Mouse (Mus musculus): ENCODE results near the gene Slc41a2. TPM values are rescaled to one million over a fixed set of nuclear protein-coding genes. Genes with fewer than 3 reads are reported as not detected.
"Not testable (repeated sequence)": the region's sequence is repeated elsewhere in the genome, so short reads cannot be mapped to it uniquely, and the experiment has no call there.

Slc41a2 gene
- total RNA-seq, 2 experiments from 2014 or later, result 0.05 to 1.2 TPM

DNA sequence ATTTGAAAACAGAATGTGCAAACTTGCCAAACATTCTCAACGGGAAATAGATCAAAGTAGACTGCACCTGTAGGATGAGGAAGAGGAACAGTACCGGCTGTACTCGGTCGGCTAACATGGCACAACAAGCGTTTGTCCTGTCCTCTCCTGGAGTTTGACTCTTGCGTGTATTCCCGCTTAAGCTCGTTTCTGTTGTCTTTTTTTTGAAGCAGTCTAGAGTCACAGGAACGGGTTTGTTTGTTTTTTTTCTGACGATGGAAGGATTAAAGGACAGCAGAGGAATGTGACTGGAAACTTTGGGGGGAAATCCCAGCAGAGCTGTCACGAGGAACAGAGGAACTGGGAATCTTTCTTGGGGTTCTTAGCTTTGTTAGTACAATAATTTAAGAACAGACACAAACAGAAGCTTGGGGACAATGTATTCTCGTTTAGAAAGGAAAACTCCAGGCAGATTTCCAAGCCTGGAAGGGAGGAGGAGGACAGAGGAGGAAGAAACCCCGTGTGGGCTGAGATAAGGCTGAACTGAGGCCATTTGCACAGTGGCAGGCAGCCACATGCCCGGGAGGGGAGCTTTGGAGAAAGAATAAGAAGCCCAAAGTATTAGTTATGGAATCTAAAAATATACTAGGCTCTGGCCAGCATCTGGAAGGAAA is 16.1 kb upstream of the Slc41a2 start:
- no peak for ATAC-seq (replicated peaks; ENCODE audit: poor library complexity)

DNA sequence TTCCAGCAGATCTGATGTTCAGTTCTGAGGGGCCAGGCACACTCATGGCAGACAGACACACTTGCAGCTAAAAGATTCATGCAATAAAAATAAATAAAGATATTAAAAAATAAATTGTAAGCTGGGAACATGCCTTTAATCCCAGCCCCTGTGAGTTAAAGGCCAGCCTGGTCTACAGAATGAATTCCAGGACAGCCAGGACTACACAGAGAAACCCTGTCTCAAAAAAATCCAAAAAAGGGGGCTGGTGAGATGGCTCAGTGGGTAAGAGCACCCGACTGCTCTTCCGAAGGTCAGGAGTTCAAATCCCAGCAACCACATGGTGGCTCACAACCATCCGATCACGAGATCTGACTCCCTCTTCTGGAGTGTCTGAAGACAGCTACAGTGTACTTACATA is 14.1 kb upstream of the Slc41a2 start:
- ATAC-seq (replicated peaks; ENCODE audit: poor library complexity), result not testable (repeated sequence)

DNA sequence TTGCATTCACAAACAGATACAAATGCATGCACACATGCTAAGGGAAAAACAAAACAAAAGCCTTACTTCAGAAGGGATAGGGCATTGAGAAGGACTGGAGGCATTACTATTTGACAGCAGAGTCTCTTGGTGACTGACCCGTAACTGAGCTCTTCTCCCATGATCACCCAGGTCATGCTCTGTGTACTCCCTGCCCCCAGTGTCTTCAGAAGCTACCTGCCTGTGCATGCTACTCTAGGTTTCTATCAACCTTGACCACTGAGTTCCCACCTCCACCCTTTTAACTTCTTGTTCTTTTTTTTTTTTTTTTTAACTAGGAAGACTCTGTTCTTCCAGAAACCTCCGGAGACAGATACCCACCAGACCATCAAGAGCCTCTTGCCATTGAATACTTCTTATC is 13.0 kb upstream of the Slc41a2 start:
- no peak for ATAC-seq (replicated peaks; ENCODE audit: poor library complexity)

DNA sequence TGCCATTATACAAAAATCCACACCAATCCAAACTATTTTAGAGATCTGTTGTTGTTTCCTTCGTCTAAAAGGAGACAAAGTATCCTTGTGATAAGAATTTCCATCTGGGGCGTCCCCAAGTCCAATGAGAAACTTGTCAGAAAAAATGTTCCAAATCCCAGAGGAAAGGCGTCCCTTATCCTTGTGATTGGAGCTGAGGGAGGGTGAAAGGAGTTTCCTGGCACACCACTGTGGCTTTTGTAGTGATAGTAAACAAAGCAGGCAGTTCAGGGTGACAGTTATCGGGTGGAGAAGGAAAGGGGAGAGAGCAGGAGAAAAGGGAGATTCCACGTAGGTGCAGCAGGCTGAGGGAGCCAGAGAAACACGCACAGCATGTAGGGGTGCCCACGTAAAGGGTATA is 9.8 kb upstream of the Slc41a2 start:
- no peak for ATAC-seq (replicated peaks; ENCODE audit: poor library complexity)

DNA sequence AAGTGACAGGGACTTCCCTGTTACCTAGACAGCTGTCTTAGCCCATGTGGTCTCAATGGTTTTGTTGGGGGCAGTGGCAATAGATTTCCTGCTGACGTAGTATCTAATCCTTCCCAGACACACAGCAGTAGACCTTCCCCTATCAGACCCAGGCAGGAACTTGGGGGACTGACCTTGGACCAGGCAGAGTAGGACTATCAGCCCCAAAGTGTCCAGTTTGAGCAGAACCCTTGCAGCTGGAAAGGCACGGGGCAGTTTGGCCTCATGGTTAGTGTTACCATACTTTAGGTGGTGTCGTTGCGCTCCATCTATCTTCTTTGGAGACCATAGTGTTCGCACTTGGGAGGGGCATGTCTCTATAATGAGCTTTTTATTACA is 8.7 kb upstream of the Slc41a2 start:
- no peak for ATAC-seq (replicated peaks; ENCODE audit: poor library complexity)

DNA sequence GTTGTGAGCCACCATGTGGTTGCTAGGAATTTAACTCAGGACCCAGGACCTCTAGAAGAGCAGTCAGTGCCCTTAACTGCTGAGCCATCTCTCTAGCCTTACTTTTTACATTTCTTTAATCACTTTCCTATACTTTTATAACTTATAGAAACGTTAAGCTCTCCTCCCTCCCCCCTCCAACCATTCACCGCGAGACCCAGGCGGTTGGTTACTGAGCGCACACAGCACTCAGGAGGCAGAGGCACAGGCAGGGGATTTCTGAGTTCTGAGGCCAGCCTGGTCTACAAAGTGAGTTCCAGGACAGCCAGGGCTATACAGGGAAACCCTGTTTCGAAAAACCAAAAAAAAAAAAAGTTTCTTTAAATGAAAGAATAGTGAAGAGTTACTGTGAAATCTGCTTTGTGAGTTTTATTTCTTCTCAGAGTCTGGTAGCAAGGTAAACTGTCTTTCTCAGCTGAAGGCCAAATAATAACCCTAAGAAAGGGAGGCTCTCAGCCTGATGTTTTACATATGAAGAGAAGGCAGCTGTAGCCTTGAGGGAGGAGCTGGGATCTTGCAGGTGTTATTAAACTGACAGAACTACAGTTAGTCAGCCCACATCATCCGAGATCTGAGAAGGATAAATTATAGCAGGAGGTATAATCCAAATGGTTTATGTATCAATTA is 8.1 kb upstream of the Slc41a2 start:
- no peak for ATAC-seq (replicated peaks; ENCODE audit: poor library complexity)

DNA sequence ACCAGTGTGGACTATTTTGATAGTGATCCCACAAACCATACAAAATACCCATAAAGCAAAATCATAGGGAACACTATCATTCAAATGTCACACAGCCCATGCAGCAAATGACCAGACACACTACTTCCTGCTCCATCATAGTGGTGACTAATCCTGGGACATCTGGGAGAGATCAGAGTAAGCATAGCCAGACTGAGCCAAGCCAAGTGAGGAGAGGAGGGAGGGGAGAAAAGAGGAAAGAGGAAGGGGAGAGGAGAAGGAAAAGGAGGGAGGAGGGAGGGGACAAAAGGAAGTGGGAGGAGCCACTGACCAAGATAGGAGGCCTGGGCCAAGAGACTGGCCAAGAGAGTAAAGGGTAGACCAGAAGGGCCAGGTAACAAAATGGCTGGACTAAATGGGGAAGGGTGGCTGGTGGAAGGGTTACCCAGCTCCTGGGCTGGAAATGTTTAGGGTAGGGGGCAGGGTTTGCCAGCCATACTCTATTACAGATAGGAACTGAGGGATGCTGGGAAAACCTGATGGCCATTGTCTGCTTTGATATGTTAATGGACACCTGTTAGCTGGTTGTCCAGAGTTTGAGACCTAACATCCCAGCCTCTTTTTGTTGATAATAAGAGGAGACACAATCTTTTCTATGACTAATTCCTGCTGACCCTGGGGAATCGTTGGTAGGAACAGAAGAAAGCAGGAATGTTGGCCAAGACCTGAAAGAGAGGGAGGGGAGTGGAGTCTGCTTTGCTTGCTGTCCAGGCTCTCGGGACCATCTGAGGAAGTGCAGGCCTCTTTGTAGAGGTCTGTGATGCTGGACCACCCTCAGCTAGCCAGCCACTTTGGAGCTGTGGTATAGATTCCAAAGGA is 6.4 kb upstream of the Slc41a2 start:
- peak; percentile 46 for ATAC-seq (replicated peaks; ENCODE audit: poor library complexity)

DNA sequence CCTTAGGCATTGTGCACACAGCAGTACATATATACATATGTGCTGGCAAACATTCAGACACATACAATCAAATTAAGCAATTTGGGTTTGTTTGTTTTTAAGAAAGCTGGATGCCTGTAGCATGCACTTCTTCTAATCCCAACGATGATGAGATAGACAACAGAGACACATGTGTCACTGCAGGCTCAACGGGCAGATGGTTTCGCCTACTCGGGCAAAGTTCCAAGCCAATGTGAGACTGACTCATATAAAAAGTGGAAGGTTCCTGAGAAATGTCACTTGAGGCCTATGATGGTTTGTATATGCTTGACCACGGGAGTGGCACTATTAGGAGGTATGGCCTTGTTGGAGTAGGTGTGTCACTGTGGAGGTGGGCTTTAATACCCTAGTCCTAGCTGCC is 5.5 kb upstream of the Slc41a2 start:
- ATAC-seq (replicated peaks; ENCODE audit: poor library complexity), result 0 out of 2 replicates have a peak, but pooled peaks have one; percentile 39

DNA sequence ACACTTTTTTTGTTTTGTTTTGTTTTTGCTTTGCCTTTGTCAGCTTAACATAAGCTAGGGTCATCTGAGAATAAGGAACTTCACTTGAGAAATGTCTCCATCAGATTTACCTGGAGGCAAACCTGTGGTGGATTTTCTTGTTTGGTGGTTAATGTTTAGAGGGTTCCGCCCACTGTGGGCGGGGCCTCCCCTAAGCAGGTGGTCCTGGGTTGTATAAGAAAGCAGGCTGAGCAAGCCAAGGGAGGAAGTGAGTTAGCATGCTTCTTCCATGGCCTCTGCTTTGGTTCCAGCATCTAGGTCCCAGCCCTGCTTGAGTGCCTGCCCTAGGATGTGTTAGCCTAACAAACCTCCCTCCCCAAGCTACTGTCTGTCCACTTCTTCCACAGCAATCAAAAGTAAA is 3.5 kb upstream of the Slc41a2 start:
- no peak for ATAC-seq (replicated peaks; ENCODE audit: poor library complexity)

DNA sequence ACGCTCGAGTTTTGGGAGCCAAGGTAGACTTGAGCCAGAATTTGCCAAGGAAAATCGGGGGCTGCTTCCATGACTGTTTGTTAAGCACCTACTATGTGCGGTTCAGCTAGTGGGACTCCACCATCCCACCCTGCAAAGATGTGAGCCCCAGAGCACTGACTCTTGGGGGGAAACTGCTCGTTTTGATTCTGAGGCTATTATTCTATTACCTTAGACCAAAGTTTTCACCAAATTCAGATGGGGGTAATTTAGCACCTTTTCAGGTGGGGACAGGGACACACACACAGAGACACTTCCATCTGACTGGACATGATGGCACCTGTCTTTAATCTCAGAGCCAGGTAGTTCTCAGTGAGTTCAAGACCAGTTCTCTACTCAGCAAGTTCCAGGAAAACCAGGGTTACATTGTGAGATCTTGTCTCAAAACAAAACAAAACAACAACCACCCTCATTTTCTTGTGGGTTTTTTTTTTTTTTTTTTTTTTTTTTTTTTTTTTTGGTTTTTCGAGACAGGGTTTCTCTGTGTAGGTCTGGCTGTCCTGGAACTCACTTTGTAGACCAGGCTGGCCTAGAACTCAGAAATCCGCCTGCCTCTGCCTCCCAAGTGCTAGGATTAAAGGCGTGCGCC is 403 bp upstream of the Slc41a2 start:
- ATAC-seq (replicated peaks; ENCODE audit: poor library complexity), result no peak

DNA sequence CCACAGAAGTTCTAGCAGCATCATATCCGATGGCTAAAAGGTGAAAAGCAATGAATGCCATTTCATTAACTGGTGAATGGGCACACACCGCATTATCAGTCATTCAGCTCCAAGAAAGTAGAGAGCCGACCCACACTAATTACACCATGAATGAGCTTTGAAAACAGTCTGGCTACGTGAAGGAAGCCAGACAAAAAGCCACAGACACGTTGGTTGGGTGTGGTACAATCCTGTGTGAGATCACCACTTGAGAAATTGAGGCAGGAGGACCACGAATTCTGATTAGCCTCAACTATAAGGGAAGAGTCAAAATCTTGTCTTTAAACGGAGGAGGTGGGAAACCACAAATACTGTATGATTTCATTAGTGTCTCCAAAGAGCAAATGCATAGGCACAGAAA is 1.3 kb downstream of the Slc41a2 start:
- ATAC-seq (replicated peaks; ENCODE audit: poor library complexity), result no peak

DNA sequence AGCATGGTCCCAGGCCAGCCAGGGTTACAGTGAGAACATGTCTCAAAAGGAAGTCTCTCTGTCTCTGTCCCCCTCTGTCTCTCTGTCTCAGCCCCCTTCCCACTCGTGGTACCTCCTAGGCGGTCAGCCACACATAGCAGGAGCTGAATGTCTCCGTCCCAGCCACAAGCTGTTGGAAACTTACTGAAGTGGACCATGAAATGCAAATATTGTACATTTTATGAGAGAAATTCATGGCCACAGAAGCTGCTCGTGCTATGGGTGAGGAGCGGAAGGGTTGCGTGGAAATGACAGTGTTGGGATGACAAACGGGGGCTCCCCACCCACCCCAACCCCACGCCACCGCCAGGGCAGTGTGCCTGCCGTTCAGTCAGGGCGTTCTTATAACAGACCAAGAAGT is 5.1 kb downstream of the Slc41a2 start:
- ATAC-seq (replicated peaks; ENCODE audit: poor library complexity), result no peak

DNA sequence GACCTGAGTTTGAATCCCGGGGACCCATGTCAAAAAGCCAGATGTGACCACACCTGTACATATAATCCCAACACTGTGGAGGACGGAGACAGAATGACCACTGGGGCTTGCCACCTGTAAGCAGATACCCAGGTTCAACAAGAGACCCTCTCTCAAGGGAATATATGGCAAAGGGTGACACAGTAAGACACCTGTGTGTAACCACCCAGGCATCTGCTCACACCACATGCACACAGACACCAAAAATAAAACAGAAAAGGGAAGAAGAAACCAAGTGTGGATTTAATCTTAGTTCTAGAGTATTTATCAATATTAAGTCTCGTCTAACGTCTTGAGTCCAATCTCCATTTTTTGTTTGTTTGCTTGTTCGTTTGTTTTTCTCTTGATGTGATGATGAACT is 5.9 kb downstream of the Slc41a2 start:
- no peak for ATAC-seq (replicated peaks; ENCODE audit: poor library complexity)

DNA sequence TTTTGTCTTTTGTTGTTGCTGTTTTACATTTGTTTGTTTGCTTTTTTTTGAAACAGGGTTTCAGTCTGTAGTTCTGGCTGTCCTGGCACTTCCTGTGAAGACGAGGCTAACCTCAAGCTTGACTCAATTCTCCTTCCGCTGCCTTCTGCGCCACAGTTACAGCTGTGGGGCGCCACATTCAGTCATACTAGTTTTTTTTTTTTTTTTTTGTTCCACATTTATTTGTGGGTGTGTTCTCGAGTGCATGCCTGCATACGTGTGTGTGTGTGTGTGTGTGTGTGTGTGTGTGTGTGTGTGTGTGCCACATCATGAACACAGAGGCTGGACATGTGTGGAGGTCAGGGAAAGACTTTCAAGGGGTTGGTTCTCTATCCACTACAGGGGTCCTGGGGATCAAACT is 7.3 kb downstream of the Slc41a2 start:
- peak; percentile 84 for ATAC-seq (replicated peaks; ENCODE audit: poor library complexity)

DNA sequence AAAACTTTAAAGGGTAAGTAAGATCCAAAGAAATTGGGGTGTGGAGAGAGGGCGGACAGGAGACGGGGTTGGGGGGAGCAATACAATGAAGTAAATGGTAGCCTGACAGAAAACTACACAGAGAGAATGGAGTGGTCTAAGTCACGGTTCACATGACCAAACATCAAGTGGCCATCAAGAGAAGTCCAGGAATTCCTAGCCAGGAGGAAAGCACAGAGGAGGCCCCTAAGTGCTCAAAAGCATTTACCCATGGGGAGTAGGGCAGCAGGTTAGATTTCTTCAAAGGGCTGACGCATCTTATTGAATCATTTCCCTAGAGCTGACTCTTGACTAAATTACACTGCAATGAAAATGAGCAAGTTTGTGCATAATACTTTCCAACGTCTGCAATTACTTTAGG is 8.9 kb downstream of the Slc41a2 start:
- no peak for ATAC-seq (replicated peaks; ENCODE audit: poor library complexity)

DNA sequence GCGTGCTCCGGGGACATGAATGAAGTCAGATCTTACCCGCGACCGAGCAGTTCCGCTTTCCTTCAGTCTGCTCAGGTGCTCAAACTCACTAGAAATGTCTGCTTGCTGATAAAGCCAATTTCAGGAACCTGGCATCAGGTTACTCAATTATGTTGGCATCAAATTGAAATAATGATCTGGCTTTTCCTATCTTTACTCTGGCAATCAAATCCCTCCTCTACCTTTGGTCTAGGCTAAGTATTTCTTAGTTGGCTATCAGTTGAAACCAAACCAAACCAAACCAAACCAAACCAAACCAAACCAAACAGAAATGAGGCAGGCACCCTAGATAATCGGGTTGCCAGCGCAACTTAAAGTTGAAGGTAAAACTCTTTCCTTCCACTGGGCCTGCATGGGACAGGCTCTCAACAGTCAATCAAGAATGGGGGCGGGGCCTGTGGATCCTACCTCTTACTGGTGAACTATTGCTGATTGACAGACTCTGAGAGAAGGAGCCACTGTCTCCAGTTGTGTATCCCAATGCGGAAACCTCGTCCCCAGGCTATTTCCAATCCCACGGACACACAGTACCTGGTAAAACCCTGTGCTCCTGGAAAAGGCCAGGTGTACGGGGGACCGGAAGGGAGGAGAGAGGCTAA is 10.9 kb downstream of the Slc41a2 start:
- ATAC-seq (replicated peaks; ENCODE audit: poor library complexity), result no peak

DNA sequence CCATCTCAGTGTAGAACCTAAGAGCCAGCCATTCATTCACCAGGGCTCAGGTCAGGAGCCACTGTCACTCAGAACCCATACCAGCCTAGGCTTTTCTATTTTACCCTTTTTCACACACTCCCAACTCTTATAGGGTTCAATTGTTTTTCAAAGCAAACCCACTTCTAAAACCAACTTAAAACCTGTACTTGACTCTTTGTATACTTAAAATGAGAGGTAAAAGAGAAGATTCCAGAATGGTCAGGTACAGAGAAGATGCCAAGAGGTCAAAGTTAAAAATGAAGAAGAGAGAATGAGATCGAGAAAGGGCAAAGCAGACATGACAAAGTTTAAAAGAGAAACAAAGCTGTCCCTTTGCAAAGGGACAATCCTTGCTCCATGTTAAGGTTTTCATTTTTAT is 11.8 kb downstream of the Slc41a2 start:
- no peak for ATAC-seq (replicated peaks; ENCODE audit: poor library complexity)

DNA sequence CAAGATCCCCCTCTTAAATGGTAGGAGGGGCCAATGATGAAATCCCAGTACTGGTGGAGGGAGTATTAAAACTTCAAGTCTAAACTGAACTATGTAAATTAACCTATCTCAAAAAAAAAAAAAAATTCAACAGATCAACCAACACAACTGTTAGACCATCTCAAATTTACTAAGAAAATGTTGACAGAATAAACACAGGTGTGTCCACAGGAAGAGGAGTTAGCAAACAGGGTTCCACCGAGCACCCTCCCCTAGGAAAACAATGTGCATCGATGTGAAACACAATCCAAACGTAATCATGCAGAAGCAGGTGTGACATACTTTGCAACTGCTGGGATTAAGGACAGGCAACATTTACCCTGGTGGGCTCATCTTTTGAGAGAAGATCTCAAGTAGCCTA is 12.8 kb downstream of the Slc41a2 start:
- no peak for ATAC-seq (replicated peaks; ENCODE audit: poor library complexity)

DNA sequence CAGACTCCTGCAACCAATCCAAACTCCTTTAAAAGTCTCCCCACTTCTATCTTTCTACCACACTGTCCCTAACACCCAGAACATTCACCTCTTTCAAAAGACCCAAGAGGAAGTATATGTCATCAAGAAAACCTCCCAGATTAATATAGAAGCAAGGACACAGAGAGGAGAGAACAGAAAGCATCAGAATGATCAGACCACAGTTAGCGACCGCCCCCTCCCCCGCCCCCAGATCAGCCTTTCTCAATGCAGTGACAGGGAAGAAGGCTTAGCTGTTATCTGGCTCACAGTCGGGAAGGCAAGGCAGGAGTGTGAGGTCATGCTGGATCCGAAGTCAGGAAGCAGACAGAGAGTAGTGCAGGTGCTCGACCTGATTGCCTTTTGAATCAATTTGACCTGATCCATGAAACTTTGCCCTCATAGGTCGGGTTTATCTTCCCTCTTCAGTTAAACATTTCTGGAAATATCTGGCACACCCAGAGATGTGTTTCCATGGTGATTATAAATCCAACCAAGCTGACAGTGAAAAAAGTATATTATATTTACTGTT is 15.1 kb downstream of the Slc41a2 start:
- peak; percentile 68 for ATAC-seq (replicated peaks; ENCODE audit: poor library complexity)

DNA sequence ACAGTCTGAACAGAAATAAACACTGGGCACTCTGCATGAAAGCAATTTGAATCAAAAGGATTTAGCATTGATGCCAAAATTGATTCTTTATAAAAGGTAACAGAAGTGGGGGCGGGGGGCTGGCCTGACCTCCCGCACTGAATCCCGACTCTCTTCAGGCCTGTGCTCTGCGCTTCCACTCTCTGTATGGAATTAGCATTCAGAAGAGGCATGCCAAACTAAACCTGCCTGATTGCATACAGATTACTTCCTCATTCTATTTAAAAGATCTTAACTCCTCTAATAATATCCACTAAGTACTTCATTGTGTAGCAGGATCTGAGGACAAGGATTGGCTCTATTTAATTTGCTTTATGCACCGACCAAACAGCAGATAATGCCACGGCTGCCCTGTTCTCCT is 16.2 kb downstream of the Slc41a2 start:
- ATAC-seq (replicated peaks; ENCODE audit: poor library complexity), result peak; percentile 67

DNA sequence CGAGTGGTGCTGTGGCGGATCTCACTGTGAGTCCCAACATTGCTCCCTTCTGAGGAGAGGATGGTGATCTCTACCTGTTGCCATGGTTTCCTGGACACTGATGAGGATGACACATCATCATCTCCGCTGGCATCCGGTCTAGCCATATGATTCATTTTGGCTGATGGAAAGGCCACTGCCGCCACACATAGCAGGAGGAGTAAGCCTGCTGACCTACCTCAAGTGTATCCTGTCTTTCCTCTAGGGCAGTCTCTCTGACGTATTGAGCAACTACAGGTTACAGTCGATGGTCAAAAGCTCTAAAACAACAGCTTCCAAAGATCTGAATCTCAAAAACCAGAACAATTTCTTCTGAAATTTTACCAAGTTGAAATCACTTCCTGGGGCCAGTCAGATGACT is 16.8 kb downstream of the Slc41a2 start:
- ATAC-seq (replicated peaks; ENCODE audit: poor library complexity), result no peak

Measured in megakaryocyte progenitor cell, adult 5-6 weeks (primary cell).